Mouse (Mus musculus) ES-E14 (cell line): ENCODE data around the gene Fus.

Source experiments
- CHD2 ChIP-seq: IDR thresholded peaks from 2 replicates; pipeline ENCODE4 v1.6.1; 2014; ENCODE audit warnings: mild to moderate bottlenecking, low read depth, low read length, inconsistent platforms
- HCFC1 ChIP-seq: IDR thresholded peaks from 2 replicates; pipeline ENCODE4 v1.6.1; 2012; ENCODE audit warnings: low read length, inconsistent platforms, borderline replicate concordance; ENCODE audit not compliant: insufficient read depth
- MAFK ChIP-seq: IDR thresholded peaks from 2 replicates; pipeline ENCODE4 v1.6.1; 2014; ENCODE audit warnings: mild to moderate bottlenecking, low read depth, low read length, inconsistent platforms; ENCODE audit not compliant: insufficient read depth
- ZC3H11A ChIP-seq: IDR thresholded peaks from 2 replicates; pipeline ENCODE4 v1.6.1; 2012; ENCODE audit warnings: low read depth, mild to moderate bottlenecking, inconsistent platforms, low read length, borderline replicate concordance
- ZNF384 ChIP-seq: IDR thresholded peaks from 2 replicates; pipeline ENCODE4 v1.6.1; 2012; ENCODE audit warnings: low read depth, low read length, inconsistent platforms

GRCm38 (mm10) chr7:127944614-127945013, 22.6 kb upstream of the Fus start:
- TF ChIP-seq ZNF384, result no peak
- TF ChIP-seq HCFC1, result no peak
- no peak for TF ChIP-seq ZC3H11A
- TF ChIP-seq CHD2, result no peak
- TF ChIP-seq MAFK, result no peak
